Mouse (Mus musculus): Measurements from ENCODE around the gene Kank1.
A peak's percentile ranks its signal among the peaks of the same experiment; 100 is the strongest.

The Kank1 gene

GRCm38 (mm10) chr19:25236596-25237491 lies at the start of gene Kank1:
Kank1 (plus strand) TSS chr19:25236975.
- peak; percentile 33 to 62 for DNase-seq (ENCODE audit: low spot score in 2 of 2)

- no peak for DNase-seq (ENCODE audit: low spot score in 2 of 2)
Observed at GRCm38 (mm10) chr19:25187681-25188080, 49.1 kb upstream of the Kank1 start.

- no peak for DNase-seq (ENCODE audit: low spot score in 2 of 2)
Observed at GRCm38 (mm10) chr19:25193751-25194150, 43.0 kb upstream of the Kank1 start.

- DNase-seq (ENCODE audit: low spot score in 2 of 2): no peak
Observed at GRCm38 (mm10) chr19:25200081-25200860, 36.5 kb upstream of the Kank1 start.

GRCm38 (mm10) chr19:25203077-25203476 lies 33.7 kb upstream of the Kank1 start:
- no peak for DNase-seq (ENCODE audit: low spot score in 2 of 2)

GRCm38 (mm10) chr19:25206969-25207368 lies 29.8 kb upstream of the Kank1 start:
- DNase-seq (ENCODE audit: low spot score in 2 of 2): no peak

GRCm38 (mm10) chr19:25207731-25208361 lies 28.9 kb upstream of the Kank1 start:
- DNase-seq (ENCODE audit: low spot score in 2 of 2): no peak

GRCm38 (mm10) chr19:25208596-25209110 lies 28.1 kb upstream of the Kank1 start:
- DNase-seq (ENCODE audit: low spot score in 2 of 2): no peak

GRCm38 (mm10) chr19:25220611-25221010 lies 16.2 kb upstream of the Kank1 start:
- DNase-seq (ENCODE audit: low spot score in 2 of 2): no peak

- no peak for DNase-seq (ENCODE audit: low spot score in 2 of 2)
Observed at GRCm38 (mm10) chr19:25221964-25222640, 14.7 kb upstream of the Kank1 start.

- DNase-seq (ENCODE audit: low spot score in 2 of 2): no peak
Observed at GRCm38 (mm10) chr19:25230058-25230974, 6.5 kb upstream of the Kank1 start.

GRCm38 (mm10) chr19:25230975-25231334 lies 5.8 kb upstream of the Kank1 start:
- DNase-seq (ENCODE audit: low spot score in 2 of 2): no peak

GRCm38 (mm10) chr19:25232032-25232431 lies 4.7 kb upstream of the Kank1 start:
- DNase-seq (ENCODE audit: low spot score in 2 of 2): no peak

GRCm38 (mm10) chr19:25237492-25238040 lies 791 bp downstream of the Kank1 start:
- peak; percentile 15 to 34 for DNase-seq (ENCODE audit: low spot score in 2 of 2)

- DNase-seq (ENCODE audit: low spot score in 2 of 2): no peak
Observed at GRCm38 (mm10) chr19:25238121-25238520, 1.3 kb downstream of the Kank1 start.

- no peak for DNase-seq (ENCODE audit: low spot score in 2 of 2)
Observed at GRCm38 (mm10) chr19:25243566-25243965, 6.8 kb downstream of the Kank1 start.

GRCm38 (mm10) chr19:25246062-25246461 lies 9.3 kb downstream of the Kank1 start:
- no peak for DNase-seq (ENCODE audit: low spot score in 2 of 2)

GRCm38 (mm10) chr19:25247858-25248552 lies 11.2 kb downstream of the Kank1 start:
- DNase-seq (ENCODE audit: low spot score in 2 of 2): no peak

- DNase-seq (ENCODE audit: low spot score in 2 of 2): no peak
Observed at GRCm38 (mm10) chr19:25249230-25249629, 12.5 kb downstream of the Kank1 start.

All from urinary bladder, adult 18-20 months (tissue).